In the genomic region with DNA sequence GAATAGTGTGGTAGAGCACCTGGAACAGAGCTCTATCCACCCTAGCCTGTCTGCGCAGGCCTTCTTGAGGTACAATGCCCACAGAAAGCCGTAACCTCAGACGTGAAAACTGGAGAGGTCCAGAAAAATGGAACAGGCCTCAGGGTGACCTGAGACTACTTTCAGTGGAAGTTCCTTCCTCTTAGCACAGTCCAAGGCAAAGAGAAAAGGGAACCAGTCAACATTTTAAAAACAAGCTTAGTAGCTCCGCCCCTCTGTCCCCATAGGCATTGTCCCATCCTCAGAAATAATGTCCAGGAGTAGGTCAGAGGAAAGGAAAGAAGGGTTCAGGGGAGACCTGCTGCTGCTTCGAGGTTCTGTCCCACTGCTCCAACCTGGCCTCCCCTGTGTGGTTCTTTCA, we compare ENCODE assay signal across 19 mouse cellular contexts.
DNase-seq lines count a peak whose midpoint lies in the region; ATAC-seq and TF ChIP-seq lines count a peak whose summit lies in the region.
"Had no signal": no experiment of that assay in that cellular context is flagged by ENCODE, and none has a peak within 500 bp of the region (broad histone marks: within the 10 kb centered on the region; RNA-seq: fewer than 3 reads in every experiment).

No protein-coding gene starts in this region.

- no peak for ATAC-seq in heart, embryonic 15.5 days (replicated peaks; ENCODE audit: insufficient number of reproducible peaks, insufficient read depth, low FRiP score, low read depth)
- no peak for ATAC-seq in lung, embryonic 14.5 days (ENCODE audit: insufficient read depth)
- ATAC-seq in common myeloid progenitor, adult 5-6 weeks (replicated peaks; ENCODE audit: low read depth, poor library complexity, severe bottlenecking), result peak; percentile 3; the same call in 1 of the 2 replicates
- ATAC-seq: activated CD4-positive, CD25-positive, alpha-beta regulatory T cell, adult 4 months; CD4-positive, CD25-positive, alpha-beta regulatory T cell, adult 4 months; forebrain, embryonic 13.5 days had no signal

- H3K36me3 ChIP-seq in heart, embryonic 15.5 days, result no peaks in the 10 kb centered on the region
- no peaks in the 10 kb centered on the region for H3K36me3 ChIP-seq in lung, embryonic 14.5 days (ENCODE audit: insufficient read depth)
- no peaks in the 10 kb centered on the region for H3K36me3 ChIP-seq in small intestine, adult 2 months (ENCODE audit: control insufficient read depth, insufficient read depth, low read length)
- H3K36me3 ChIP-seq: embryonic facial prominence, embryonic 13.5 days; hindbrain, embryonic 10.5 days; midbrain, embryonic 10.5 days had no signal

- no peak overlapping the region for H3K9ac ChIP-seq in heart, embryonic 15.5 days
- H3K9ac ChIP-seq in lung, embryonic 14.5 days, result no peak overlapping the region
- H3K9ac ChIP-seq: embryonic facial prominence, embryonic 13.5 days; forebrain, embryonic 13.5 days had no signal

- H3K9me3 ChIP-seq in heart, embryonic 15.5 days (replicated peaks), result no peaks in the 10 kb centered on the region
- no peaks in the 10 kb centered on the region for H3K9me3 ChIP-seq in lung, embryonic 14.5 days (ENCODE audit: low read depth, low read length)
- H3K9me3 ChIP-seq: embryonic facial prominence, embryonic 13.5 days; forebrain, embryonic 13.5 days; hindbrain, embryonic 10.5 days; midbrain, embryonic 10.5 days had no signal

- no peak overlapping the region for H3K4me2 ChIP-seq in heart, embryonic 15.5 days
- no peak overlapping the region for H3K4me2 ChIP-seq in lung, embryonic 14.5 days
- H3K4me2 ChIP-seq: embryonic facial prominence, embryonic 13.5 days; forebrain, embryonic 13.5 days had no signal

- TF ChIP-seq POLR2A in small intestine, adult 2 months (IDR thresholded peaks at IDR 0.05; ENCODE audit: low read depth, low read length), result no peak

- intact Hi-C loops in heart, postnatal 14 days (cut with DNase I), result loop anchor here (2.0 to 5.0 kb wide), 5 partner anchors 18 to 92 kb away; no protein-coding TSS in a partner anchor

- H3K4me3 ChIP-seq in heart, embryonic 15.5 days, result no peak overlapping the region
- no peak overlapping the region for H3K4me3 ChIP-seq in lung, embryonic 14.5 days (ENCODE audit: low read depth, low read length)
- H3K4me3 ChIP-seq in small intestine, adult 2 months (ENCODE audit: low read depth, low read length), result no peak overlapping the region
- H3K4me3 ChIP-seq: embryonic facial prominence, embryonic 13.5 days; forebrain, embryonic 13.5 days; hindbrain, embryonic 10.5 days; left cerebral cortex, adult 2 months; midbrain, embryonic 10.5 days had no signal

- peak overlapping the region; percentile 4; the same call in 1 of the 2 replicates for H3K27ac ChIP-seq in heart, embryonic 15.5 days
- peak overlapping the region; percentile 82 for H3K27ac ChIP-seq in lung, embryonic 14.5 days (ENCODE audit: low read depth)
- H3K27ac ChIP-seq in small intestine, adult 2 months (ENCODE audit: insufficient read depth, low read depth, low read length), result peak overlapping the region; percentile 45
- H3K27ac ChIP-seq: embryonic facial prominence, embryonic 13.5 days; forebrain, embryonic 13.5 days; hindbrain, embryonic 10.5 days; left cerebral cortex, adult 2 months; midbrain, embryonic 10.5 days had no signal

- DNase-seq in heart, postnatal 14 days, result no peak
- no peak for DNase-seq in lung, embryonic 14.5 days
- no peak for DNase-seq in lung, postnatal 36 days
- no peak for DNase-seq in retina, embryonic 14.5 days (ENCODE audit: low spot score)
- DNase-seq in thymus, postnatal 4 days, result no peak
- DNase-seq: cerebellum, adult 11 months; cerebellum, postnatal 36 days; right cerebral cortex, adult 18-20 months; thymus, postnatal 14 days had no signal

- peaks cover 21% of the 10 kb centered on the region for H3K4me1 ChIP-seq in heart, embryonic 15.5 days (replicated peaks)
- peaks cover 28% of the 10 kb centered on the region for H3K4me1 ChIP-seq in lung, embryonic 14.5 days (ENCODE audit: insufficient read depth)
- peaks cover 26% of the 10 kb centered on the region for H3K4me1 ChIP-seq in small intestine, adult 2 months (ENCODE audit: control insufficient read depth, insufficient read depth, insufficient read length, low read length)

- H3K27me3 ChIP-seq in heart, embryonic 15.5 days, result no peaks in the 10 kb centered on the region
- H3K27me3 ChIP-seq in lung, embryonic 14.5 days (ENCODE audit: insufficient read depth, low read length), result no peaks in the 10 kb centered on the region
- no peaks in the 10 kb centered on the region for H3K27me3 ChIP-seq in small intestine, adult 2 months (ENCODE audit: control insufficient read depth, insufficient read depth, low read length)
- H3K27me3 ChIP-seq: embryonic facial prominence, embryonic 13.5 days; forebrain, embryonic 13.5 days had no signal

- 83% methylated on average over 5 of the region's 5 CpGs for WGBS in heart, embryonic 15.5 days
- WGBS in lung, embryonic 14.5 days, result 82% methylated on average over 5 of the region's 5 CpGs
- WGBS in small intestine, adult 2 months, result 67% methylated on average over 5 of the region's 5 CpGs

- TF ChIP-seq CTCF in lung, embryonic 14.5 days (IDR thresholded peaks at IDR 0.05; ENCODE audit: low read depth), result no peak
- no peak for TF ChIP-seq CTCF in small intestine, adult 2 months (IDR thresholded peaks at IDR 0.05; ENCODE audit: extremely low read depth, insufficient read length, insufficient replicate concordance, low read depth, low read length)

Comparison
In these comparisons a context has a peak if more than half of its experiments do, and no peak if none do; other contexts are left out.
1. H3K27ac ChIP-seq: peak in every context shown above with its lines; median percentile 82 in lung, embryonic 14.5 days; 45 in small intestine, adult 2 months; 4 in heart, embryonic 15.5 days.